Mouse (Mus musculus) lung, embryonic 14.5 days (tissue): ENCODE results near the gene Plekhg5. TPM values are rescaled to one million over a fixed set of nuclear protein-coding genes. Genes with fewer than 3 reads are reported as not detected.

Experiments used
- ATAC-seq: fragments of 200-750 bp; cut with Nextera tagmentation; 2 replicates; pipeline ENCODE4 v1.8.0; 2017; ENCODE audit warnings: mild to moderate bottlenecking, moderate TSS enrichment, moderate library complexity; ENCODE audit not compliant: insufficient read depth
- DNase-seq: peaks from one replicate; pipeline ENCODE4 v3.0.0-alpha.2; 2015
- H3K27ac ChIP-seq: fragments of 300-500 bp; sonication (generic); 2 replicates; pipeline ENCODE4 v1.5.1; 2014; ENCODE audit warnings: low read depth, mild to moderate bottlenecking, moderate library complexity
- H3K27me3 ChIP-seq: fragments of 300-500 bp; sonication (generic); 2 replicates; pipeline ENCODE4 v1.6.1; 2014; ENCODE audit warnings: low read length, control low read depth; ENCODE audit not compliant: insufficient read depth
- H3K36me3 ChIP-seq: fragments of 300-500 bp; sonication (generic); 2 replicates; pipeline ENCODE4 v1.6.1; 2014; ENCODE audit warnings: control low read depth; ENCODE audit not compliant: insufficient read depth
- H3K4me1 ChIP-seq: fragments of 300-500 bp; sonication (generic); 2 replicates; pipeline ENCODE4 v1.6.1; 2014; ENCODE audit warnings: antibody characterized with exemption, control low read depth; ENCODE audit not compliant: insufficient read depth
- H3K4me2 ChIP-seq: fragments of 300-500 bp; sonication (generic); 2 replicates; pipeline ENCODE4 v1.6.1; 2014; ENCODE audit warnings: mild to moderate bottlenecking
- H3K4me3 ChIP-seq: fragments of 300-500 bp; sonication (generic); 2 replicates; pipeline ENCODE4 v1.5.1; 2014; ENCODE audit warnings: low read depth, low read length
- H3K9ac ChIP-seq: fragments of 300-500 bp; sonication (generic); 2 replicates; pipeline ENCODE4 v1.6.1; 2014
- H3K9me3 ChIP-seq: fragments of 300-500 bp; sonication (generic); 2 replicates; pipeline ENCODE4 v1.6.1; 2016; ENCODE audit warnings: low read depth, low read length, control low read depth
- CTCF ChIP-seq: IDR thresholded peaks from 2 replicates; pipeline ENCODE4 v1.5.1; 2016; ENCODE audit warnings: antibody characterized with exemption, low read depth
- WGBS: fragments of 180-500 bp; shearing (Covaris S2); extraction: QIAGEN DNeasy Blood & Tissue Kit; methylation state at CpG from one replicate; pipeline ENCODE4 v1.1.7; 2014; 5-methylcytosine and 5-hydroxymethylcytosine counted together
- polyA plus RNA-seq: library from polyadenylated mRNA; unstranded; fragments of >200 nt; fragmentation: Nextera tagmentation; extraction: Ambion mirVana; gene quantifications from 2 replicates; pipeline ENCODE4 v1.2.1, GENCODE M21; 2014

Gene Plekhg5
- polyA plus RNA-seq, 1 experiment from 2014 or later, result 18.5 TPM

DNA sequence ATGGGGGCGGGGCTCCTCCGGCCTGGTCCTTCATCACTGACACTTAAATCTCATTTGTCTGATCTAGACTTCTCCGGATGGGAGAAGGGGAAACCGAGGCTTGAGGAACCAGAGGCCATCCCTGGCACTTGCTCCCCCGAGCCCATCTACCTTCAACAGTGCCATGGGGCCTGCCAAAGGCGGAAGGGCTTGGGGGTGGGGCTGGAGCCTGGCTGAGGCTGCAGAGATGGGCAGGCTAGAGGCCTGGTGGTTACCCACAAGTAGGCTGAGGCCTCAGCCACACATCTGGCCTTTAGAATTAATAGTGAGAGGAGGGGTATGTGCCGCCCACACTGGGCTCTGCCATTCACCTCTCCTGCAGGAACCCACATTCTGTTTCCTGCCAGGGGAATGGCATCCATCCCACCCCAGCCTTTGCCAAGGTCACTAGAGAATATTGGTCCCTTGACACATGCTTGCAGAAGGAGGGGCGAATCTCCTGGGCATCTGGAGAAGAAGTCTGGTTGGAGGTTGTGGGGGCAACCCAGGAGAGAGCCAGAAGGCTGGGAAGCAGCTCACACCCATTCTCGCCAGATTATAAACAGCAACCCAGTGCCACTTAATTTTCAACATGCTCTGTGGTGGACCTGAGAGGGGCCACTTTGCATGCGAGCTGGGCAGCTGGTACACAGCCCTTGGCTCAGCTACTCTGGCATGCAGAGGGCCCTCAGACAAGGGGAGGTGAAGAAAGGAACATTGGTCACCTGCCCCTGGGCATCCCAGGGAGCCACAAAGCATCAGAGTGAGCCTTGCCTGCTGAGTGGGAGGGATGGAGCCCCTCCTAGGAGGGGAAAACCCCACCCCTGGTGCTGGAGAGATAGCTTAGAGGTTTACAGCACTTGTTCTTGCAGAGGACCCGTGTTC lies 1.6 kb upstream of the Plekhg5 start:
- WGBS, result 67% methylated on average over 11 of the region's 11 CpGs
- H3K27me3 ChIP-seq, result no peaks in the 10 kb centered on the region
- no peaks in the 10 kb centered on the region for H3K36me3 ChIP-seq
- TF ChIP-seq CTCF, result no peak
- no peak overlapping the region for H3K27ac ChIP-seq
- H3K9ac ChIP-seq, result no peak overlapping the region
- no peak overlapping the region for H3K4me2 ChIP-seq
- no peak overlapping the region for H3K4me3 ChIP-seq
- H3K9me3 ChIP-seq, result no peaks in the 10 kb centered on the region
- ATAC-seq, result no peak
- no peak for DNase-seq
- peaks cover 6% of the 10 kb centered on the region for H3K4me1 ChIP-seq

DNA sequence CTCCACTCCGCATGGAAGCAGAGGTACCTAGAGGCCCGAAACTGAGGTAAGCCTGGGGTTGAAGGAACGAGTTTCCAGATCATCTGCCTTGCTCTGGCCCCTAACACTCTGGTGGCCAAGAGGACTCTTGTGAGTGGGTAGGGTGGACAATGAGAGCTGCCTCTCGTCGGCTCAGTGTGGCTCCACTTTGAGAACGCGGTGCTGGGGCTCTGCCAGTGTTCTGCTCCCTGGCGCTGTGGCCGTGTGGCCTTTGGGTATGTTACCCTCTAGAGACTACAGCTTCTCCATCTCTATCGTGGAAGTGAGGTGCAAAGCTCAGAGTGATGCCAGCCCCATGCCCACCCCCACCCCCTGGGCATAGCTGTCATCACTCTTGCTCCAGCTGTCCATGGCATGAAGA lies 357 bp downstream of the Plekhg5 start:
- Histone ChIP-seq H3K27me3 (no peaks in the 10 kb centered on the region), H3K27ac (peak overlapping the region; percentile 24; the same call in 1 of the 2 replicates), H3K4me3 (no peak overlapping the region), H3K9ac (no peak overlapping the region), H3K4me1 (peaks cover 6% of the 10 kb centered on the region), H3K36me3 (no peaks in the 10 kb centered on the region), H3K4me2 (no peak overlapping the region), H3K9me3 (no peaks in the 10 kb centered on the region)
- ATAC-seq (0 out of 2 replicates have a peak, but pooled peaks have one; percentile 15), DNase-seq (no peak)
- TF ChIP-seq CTCF, result no peak
- WGBS, result 58% methylated on average over 10 of the region's 10 CpGs

GRCm38 (mm10) chr4:152073715-152074114 lies 1.4 kb downstream of the Plekhg5 start:
- H3K4me1 ChIP-seq, result peaks cover 6% of the 10 kb centered on the region
- no peak overlapping the region for H3K27ac ChIP-seq
- H3K9ac ChIP-seq, result no peak overlapping the region
- no peak overlapping the region for H3K4me3 ChIP-seq
- H3K27me3 ChIP-seq, result no peaks in the 10 kb centered on the region
- H3K9me3 ChIP-seq, result no peaks in the 10 kb centered on the region
- H3K4me2 ChIP-seq, result no peak overlapping the region
- DNase-seq (no peak), ATAC-seq (no peak)
- WGBS, result 79% methylated on average over 6 of the region's 6 CpGs
- H3K36me3 ChIP-seq, result no peaks in the 10 kb centered on the region
- TF ChIP-seq CTCF, result no peak

DNA sequence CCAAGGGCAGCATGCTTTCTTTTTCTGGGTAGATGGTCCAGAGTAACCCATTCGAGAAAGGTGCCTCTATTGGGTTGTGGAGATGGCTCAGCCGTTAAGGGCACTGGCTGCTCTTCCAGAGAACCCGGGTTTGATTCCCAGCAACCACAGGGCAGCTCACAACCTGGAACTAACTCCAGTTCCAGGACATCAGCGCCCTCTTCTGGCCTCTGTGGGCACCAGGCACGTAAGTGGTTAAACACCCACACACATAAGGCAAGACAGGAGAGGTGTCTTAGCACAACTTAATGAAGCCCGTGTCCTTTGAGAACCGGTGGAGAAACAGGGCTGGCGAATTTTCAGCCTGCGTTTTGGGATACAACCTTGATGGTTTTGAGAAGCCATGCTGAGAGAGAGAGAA lies 2.2 kb downstream of the Plekhg5 start:
- peaks cover 6% of the 10 kb centered on the region for H3K4me1 ChIP-seq
- ATAC-seq, result no peak
- TF ChIP-seq CTCF, result no peak
- H3K4me3 ChIP-seq, result no peak overlapping the region
- H3K4me2 ChIP-seq, result no peak overlapping the region
- no peaks in the 10 kb centered on the region for H3K36me3 ChIP-seq
- WGBS, result 84% methylated on average over 9 of the region's 9 CpGs
- no peaks in the 10 kb centered on the region for H3K9me3 ChIP-seq
- no peak for DNase-seq
- H3K27me3 ChIP-seq, result no peaks in the 10 kb centered on the region
- H3K9ac ChIP-seq, result no peak overlapping the region
- H3K27ac ChIP-seq, result no peak overlapping the region

DNA sequence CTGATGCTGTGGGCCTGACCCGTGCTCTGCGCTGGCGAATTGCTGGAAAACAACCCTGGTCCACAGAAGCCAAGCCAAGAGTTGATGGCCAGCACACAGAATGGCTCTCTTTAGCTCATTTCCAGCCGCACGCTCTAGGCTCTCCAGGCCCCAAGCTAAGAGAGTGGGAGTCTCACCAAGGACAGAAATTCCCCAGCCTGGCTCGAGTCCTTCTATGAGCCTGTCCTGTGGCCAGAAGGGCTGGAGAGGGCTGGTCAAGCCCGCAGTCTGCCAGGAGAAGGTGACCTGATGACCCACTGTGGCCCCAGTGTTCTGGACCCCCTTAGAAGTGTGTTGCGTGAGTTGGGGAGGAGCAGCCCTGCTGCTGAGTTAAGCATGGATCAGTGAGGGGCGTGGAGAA lies 4.9 kb downstream of the Plekhg5 start:
- no peak overlapping the region for H3K27ac ChIP-seq
- H3K27me3 ChIP-seq, result no peaks in the 10 kb centered on the region
- ATAC-seq, result no peak
- peaks cover 6% of the 10 kb centered on the region for H3K4me1 ChIP-seq
- no peak for DNase-seq
- no peaks in the 10 kb centered on the region for H3K36me3 ChIP-seq
- 83% methylated on average over 9 of the region's 9 CpGs for WGBS
- H3K9me3 ChIP-seq, result no peaks in the 10 kb centered on the region
- no peak for TF ChIP-seq CTCF
- H3K4me2 ChIP-seq, result no peak overlapping the region
- H3K9ac ChIP-seq, result no peak overlapping the region
- no peak overlapping the region for H3K4me3 ChIP-seq

GRCm38 (mm10) chr4:152078105-152078530 lies 5.8 kb downstream of the Plekhg5 start:
- 85% methylated on average over 10 of the region's 10 CpGs for WGBS
- no peak overlapping the region for H3K4me3 ChIP-seq
- no peak for ATAC-seq

GRCm38 (mm10) chr4:152079261-152079660 lies 7.0 kb downstream of the Plekhg5 start:
- Histone ChIP-seq H3K36me3 (no peaks in the 10 kb centered on the region), H3K27ac (no peak overlapping the region), H3K27me3 (no peaks in the 10 kb centered on the region), H3K4me3 (no peak overlapping the region), H3K4me2 (no peak overlapping the region), H3K9me3 (no peaks in the 10 kb centered on the region), H3K4me1 (no peaks in the 10 kb centered on the region), H3K9ac (no peak overlapping the region)
- no peak for ATAC-seq
- no peak for DNase-seq
- WGBS, result 83% methylated on average over 3 of the region's 3 CpGs
- TF ChIP-seq CTCF, result no peak

More at GRCm38 (mm10) chr4:152078105-152078530, 5.8 kb downstream of the Plekhg5 start:
- Histone ChIP-seq H3K27me3 (no peaks in the 10 kb centered on the region), H3K27ac (no peak overlapping the region), H3K4me2 (no peak overlapping the region), H3K36me3 (no peaks in the 10 kb centered on the region), H3K9ac (no peak overlapping the region), H3K9me3 (no peaks in the 10 kb centered on the region), H3K4me1 (no peaks in the 10 kb centered on the region)
- no peak for DNase-seq
- TF ChIP-seq CTCF, result no peak
